ENCODE assay signal across 27 mouse cellular contexts in the genomic region with DNA sequence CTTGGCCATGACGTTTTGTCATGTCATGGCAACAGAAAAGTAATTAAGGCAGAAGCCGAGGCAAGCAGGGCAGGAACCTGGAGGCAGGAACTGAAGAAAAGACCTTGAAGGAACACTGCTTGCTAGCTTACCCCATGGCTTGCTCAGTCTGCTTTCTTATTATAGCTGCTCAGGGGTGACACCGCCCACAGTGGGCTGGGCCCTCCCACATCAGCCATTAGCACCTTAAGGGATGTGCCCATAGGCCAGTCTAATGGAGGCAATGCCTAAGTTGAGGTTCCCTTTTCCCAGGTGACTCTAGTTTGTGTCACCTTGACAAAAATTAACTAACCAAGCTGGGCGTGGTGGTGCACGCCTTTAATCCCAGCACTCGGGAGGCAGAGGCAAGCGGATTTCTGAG. TPM values are rescaled to one million over a fixed set of nuclear protein-coding genes. Genes with fewer than 3 reads are reported as not detected.
DNase-seq lines count a peak whose midpoint lies in the region; ATAC-seq and TF ChIP-seq lines count a peak whose summit lies in the region.
"Had no signal": no experiment of that assay in that cellular context is flagged by ENCODE, and none has a peak within 500 bp of the region (broad histone marks: within the 10 kb centered on the region; RNA-seq: fewer than 3 reads in every experiment).

No protein-coding gene starts in this region.

- H3K4me3 ChIP-seq in midbrain, embryonic 11.5 days (ENCODE audit: low read depth, low read length): no peak overlapping the region
- H3K4me3 ChIP-seq in midbrain, postnatal 0 days (ENCODE audit: low read depth, low read length): no peak overlapping the region
- no peak overlapping the region for H3K4me3 ChIP-seq in bone marrow, adult 2 months (replicated peaks; ENCODE audit: control insufficient read depth, low read depth, low read length)
- no peak overlapping the region for H3K4me3 ChIP-seq in limb, embryonic 10.5 days
- H3K4me3 ChIP-seq: embryonic facial prominence, embryonic 12.5 days; embryonic facial prominence, embryonic 15.5 days; forebrain, embryonic 15.5 days; heart, embryonic 12.5 days; heart, embryonic 15.5 days; hindbrain, embryonic 10.5 days; hindbrain, embryonic 13.5 days; intestine, embryonic 15.5 days had no signal

- no peak overlapping the region for H3K4me2 ChIP-seq in midbrain, embryonic 11.5 days
- H3K4me2 ChIP-seq in midbrain, postnatal 0 days (ENCODE audit: low read depth, low read length, poor library complexity, severe bottlenecking): no peak overlapping the region
- H3K4me2 ChIP-seq: embryonic facial prominence, embryonic 12.5 days; embryonic facial prominence, embryonic 15.5 days; forebrain, embryonic 15.5 days; heart, embryonic 12.5 days; heart, embryonic 15.5 days; hindbrain, embryonic 13.5 days; intestine, embryonic 15.5 days had no signal

- DNase-seq in cerebellum, adult 9-11 months: peak; percentile 13
- no peak for DNase-seq in cerebellum, adult 11 months
- peak; percentile 53 for DNase-seq in midbrain, embryonic 11.5 days (ENCODE audit: low spot score, missing footprints)
- DNase-seq in midbrain, postnatal 0 days (ENCODE audit: low spot score): no peak
- DNase-seq in layer of hippocampus, adult 11-12 months (ENCODE audit: low spot score): no peak
- no peak for DNase-seq in limb, embryonic 10.5 days (ENCODE audit: low spot score)
- DNase-seq: adrenal gland, postnatal 10 days; adrenal gland, postnatal 36 days; cerebellum, adult 8-10 months; cerebellum, postnatal 25 days; gastrocnemius, postnatal 25 days; heart, adult 18-20 months; heart, postnatal 10 days; heart, postnatal 36 days had no signal

- H3K9me3 ChIP-seq in midbrain, embryonic 11.5 days (ENCODE audit: control insufficient read depth, low read length): no peaks in the 10 kb centered on the region
- H3K9me3 ChIP-seq in midbrain, postnatal 0 days (ENCODE audit: low read length): no peaks in the 10 kb centered on the region
- H3K9me3 ChIP-seq in limb, embryonic 10.5 days (replicated peaks): no peaks in the 10 kb centered on the region; the same call in 1 of the 2 replicates
- H3K9me3 ChIP-seq: embryonic facial prominence, embryonic 12.5 days; embryonic facial prominence, embryonic 15.5 days; forebrain, embryonic 15.5 days; heart, embryonic 12.5 days; heart, embryonic 15.5 days; hindbrain, embryonic 10.5 days; hindbrain, embryonic 13.5 days; intestine, embryonic 15.5 days had no signal

- H3K27me3 ChIP-seq in midbrain, embryonic 11.5 days (ENCODE audit: control insufficient read depth, insufficient read depth, low read length): peaks cover 8% of the 10 kb centered on the region
- H3K27me3 ChIP-seq in midbrain, postnatal 0 days (ENCODE audit: insufficient read depth, low read length): 0 out of 2 replicates have a peak, but pooled peaks cover 5% of the 10 kb centered on the region
- H3K27me3 ChIP-seq in limb, embryonic 10.5 days (ENCODE audit: low read depth, poor library complexity, severe bottlenecking): peaks cover 21% of the 10 kb centered on the region
- H3K27me3 ChIP-seq: intestine, embryonic 15.5 days had no signal

- no peaks in the 10 kb centered on the region for H3K36me3 ChIP-seq in midbrain, embryonic 11.5 days (ENCODE audit: control insufficient read depth, insufficient read depth, low read length)
- H3K36me3 ChIP-seq in midbrain, postnatal 0 days (ENCODE audit: insufficient read depth, low read length): no peaks in the 10 kb centered on the region
- no peaks in the 10 kb centered on the region for H3K36me3 ChIP-seq in limb, embryonic 10.5 days
- H3K36me3 ChIP-seq: embryonic facial prominence, embryonic 12.5 days; embryonic facial prominence, embryonic 15.5 days; forebrain, embryonic 15.5 days; heart, embryonic 12.5 days; heart, embryonic 15.5 days; hindbrain, embryonic 10.5 days; hindbrain, embryonic 13.5 days; intestine, embryonic 15.5 days had no signal

- H3K27ac ChIP-seq in midbrain, embryonic 11.5 days (ENCODE audit: low read depth, low read length): no peak overlapping the region
- no peak overlapping the region for H3K27ac ChIP-seq in midbrain, postnatal 0 days (ENCODE audit: low read depth, low read length)
- H3K27ac ChIP-seq in bone marrow, adult 2 months (ENCODE audit: control insufficient read depth, insufficient read depth, low read depth, low read length, poor library complexity): peak overlapping the region; percentile 26
- H3K27ac ChIP-seq in limb, embryonic 10.5 days: no peak overlapping the region
- H3K27ac ChIP-seq: embryonic facial prominence, embryonic 12.5 days; embryonic facial prominence, embryonic 15.5 days; forebrain, embryonic 15.5 days; heart, embryonic 15.5 days; hindbrain, embryonic 10.5 days; hindbrain, embryonic 13.5 days; intestine, embryonic 15.5 days had no signal

- no peak for TF ChIP-seq CTCF in midbrain, postnatal 0 days (IDR thresholded peaks at IDR 0.05)
- no peak for TF ChIP-seq CTCF in bone marrow, adult 2 months (IDR thresholded peaks at IDR 0.05; ENCODE audit: control insufficient read depth, insufficient read depth, low read length)

- no peak for ATAC-seq in midbrain, embryonic 11.5 days (ENCODE audit: low FRiP score)
- no peak for ATAC-seq in midbrain, postnatal 0 days (ENCODE audit: low FRiP score)
- ATAC-seq: CD4-positive, CD25-positive, alpha-beta regulatory T cell, adult 4 months; forebrain, embryonic 15.5 days; hindbrain, embryonic 16.5 days; intestine, embryonic 15.5 days had no signal

- no peak for TF ChIP-seq POLR2A in bone marrow, adult 2 months (IDR thresholded peaks at IDR 0.05; ENCODE audit: borderline replicate concordance, control insufficient read depth, low read depth, low read length)

- 83% methylated on average over 7 of the region's 7 CpGs for WGBS in midbrain, embryonic 11.5 days
- WGBS in midbrain, postnatal 0 days: 89% methylated on average over 7 of the region's 7 CpGs
- 85% methylated on average over 7 of the region's 7 CpGs for whole genome bisulfite sequencing in bone marrow, adult 2 months
- WGBS in limb, embryonic 10.5 days: 88% methylated on average over 7 of the region's 7 CpGs

- H3K4me1 ChIP-seq in midbrain, embryonic 11.5 days (ENCODE audit: control insufficient read depth, insufficient read depth, low read length): no peaks in the 10 kb centered on the region
- no peaks in the 10 kb centered on the region for H3K4me1 ChIP-seq in midbrain, postnatal 0 days (ENCODE audit: insufficient read depth, low read length)
- H3K4me1 ChIP-seq in bone marrow, adult 2 months (ENCODE audit: control insufficient read depth, insufficient read depth, low read length): peaks cover 2% of the 10 kb centered on the region; the same call in 1 of the 2 replicates
- peaks cover 2% of the 10 kb centered on the region; the same call in 1 of the 2 replicates for H3K4me1 ChIP-seq in limb, embryonic 10.5 days
- H3K4me1 ChIP-seq: embryonic facial prominence, embryonic 12.5 days; forebrain, embryonic 15.5 days; heart, embryonic 12.5 days; hindbrain, embryonic 13.5 days; intestine, embryonic 15.5 days had no signal

- no peak overlapping the region for H3K9ac ChIP-seq in midbrain, embryonic 11.5 days (ENCODE audit: low read length)
- no peak overlapping the region for H3K9ac ChIP-seq in midbrain, postnatal 0 days (replicated peaks; ENCODE audit: low read length, poor library complexity, severe bottlenecking)
- H3K9ac ChIP-seq: embryonic facial prominence, embryonic 12.5 days; embryonic facial prominence, embryonic 15.5 days; forebrain, embryonic 15.5 days; heart, embryonic 12.5 days; heart, embryonic 15.5 days; hindbrain, embryonic 13.5 days; intestine, embryonic 15.5 days had no signal

RNA-seq across cellular contexts. Expression of gene Dop1b, which starts 4.6 kb away (rescaled TPM):
- 11.7 and 12.7 TPM in 2 replicates for polyA plus RNA-seq in midbrain, embryonic 11.5 days (2014; fragmentation: Nextera tagmentation; extraction: Ambion mirVana)
- 67.6 and 102 TPM in 2 replicates for total RNA-seq in midbrain, postnatal 0 days (2014; rRNA removed)
- polyA plus RNA-seq in midbrain, postnatal 0 days (2015; fragmentation: Nextera tagmentation; extraction: Ambion mirVana): 26.1 and 27.8 TPM in 2 replicates
- 36.9 and 49.2 TPM in 2 replicates for polyA plus RNA-seq in bone marrow, adult 2 months (2011; ENCODE audit: insufficient read depth, insufficient read length, low replicate concordance, missing spikeins)
- polyA plus RNA-seq in limb, embryonic 10.5 days (2016; fragmentation: Nextera tagmentation; extraction: Ambion mirVana): 3.4 and 5.3 TPM in 2 replicates

RNA-seq across cellular contexts. Expression of gene Cbr3, which starts 24.1 kb away (rescaled TPM):
- polyA plus RNA-seq in midbrain, embryonic 11.5 days (2014; fragmentation: Nextera tagmentation; extraction: Ambion mirVana): 0.72 and 1.1 TPM in 2 replicates
- total RNA-seq in midbrain, postnatal 0 days (2014; rRNA removed): 4.0 and 7.4 TPM in 2 replicates
- 3.6 and 5.0 TPM in 2 replicates for polyA plus RNA-seq in midbrain, postnatal 0 days (2015; fragmentation: Nextera tagmentation; extraction: Ambion mirVana)
- polyA plus RNA-seq in bone marrow, adult 2 months (2011; ENCODE audit: insufficient read depth, insufficient read length, low replicate concordance, missing spikeins): 1.7 and 2.6 TPM in 2 replicates
- 0.60 and 0.93 TPM in 2 replicates for polyA plus RNA-seq in limb, embryonic 10.5 days (2016; fragmentation: Nextera tagmentation; extraction: Ambion mirVana)
- total RNA-seq: common myeloid progenitor, adult 5-6 weeks; MEL had no signal
- polyA plus RNA-seq: CD4-positive, CD25-positive, alpha-beta regulatory T cell, adult 4 months; heart, embryonic 12.5 days had no signal

Comparison
In these comparisons a context has a peak if more than half of its experiments do, and no peak if none do; other contexts are left out.
1. DNase-seq: peak in cerebellum, adult 9-11 months (single experiment) and midbrain, embryonic 11.5 days (single experiment); none in cerebellum, adult 11 months (single experiment), midbrain, postnatal 0 days (single experiment), layer of hippocampus, adult 11-12 months (single experiment) and limb, embryonic 10.5 days (single experiment).